Mouse (Mus musculus) left cerebral cortex, adult 8-10 months (tissue): Measurements from ENCODE around the gene Spef1. TPM values are rescaled to one million over a fixed set of nuclear protein-coding genes. Genes with fewer than 3 reads are reported as not detected.

Source experiments
- DNase-seq, 2 experiments: peaks; one replicate each; pipeline ENCODE4 v3.0.0; 2022; ENCODE audit warnings: low spot score in 2 of 2
- total RNA-seq, 4 experiments: library from RNA; stranded (reverse); gene quantifications; 2 replicates each; pipeline ENCODE4 v1.2.4; 2022

Spef1 gene
- total RNA-seq, 4 experiments from 2014 or later: 7.4 to 8.3 (median 8.1) TPM

DNA sequence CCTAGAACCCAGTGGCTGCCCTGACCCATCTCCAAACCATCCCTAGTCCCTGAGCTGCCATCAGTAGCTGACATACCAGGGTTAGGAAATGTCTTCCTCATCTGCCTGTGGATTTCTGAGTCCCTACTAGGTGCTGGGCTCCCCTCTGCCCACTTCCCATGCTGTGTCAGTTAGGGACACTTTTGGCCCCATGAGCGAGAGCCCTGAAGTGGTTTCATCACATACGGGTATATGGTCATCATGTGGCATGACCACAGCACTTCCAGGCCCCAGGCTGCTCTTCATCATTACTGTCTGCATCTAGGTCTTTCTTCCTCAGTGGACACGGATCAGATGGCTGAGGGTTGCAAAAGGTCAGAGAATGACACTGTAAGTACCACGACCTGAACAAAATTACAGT lies 19.7 kb upstream of the Spef1 start, which contains the start of gene Ap5s1:
Gene Ap5s1, plus strand, starts transcription at position 301 of the 400 bp plus-strand sequence.
- DNase-seq: no peak

DNA sequence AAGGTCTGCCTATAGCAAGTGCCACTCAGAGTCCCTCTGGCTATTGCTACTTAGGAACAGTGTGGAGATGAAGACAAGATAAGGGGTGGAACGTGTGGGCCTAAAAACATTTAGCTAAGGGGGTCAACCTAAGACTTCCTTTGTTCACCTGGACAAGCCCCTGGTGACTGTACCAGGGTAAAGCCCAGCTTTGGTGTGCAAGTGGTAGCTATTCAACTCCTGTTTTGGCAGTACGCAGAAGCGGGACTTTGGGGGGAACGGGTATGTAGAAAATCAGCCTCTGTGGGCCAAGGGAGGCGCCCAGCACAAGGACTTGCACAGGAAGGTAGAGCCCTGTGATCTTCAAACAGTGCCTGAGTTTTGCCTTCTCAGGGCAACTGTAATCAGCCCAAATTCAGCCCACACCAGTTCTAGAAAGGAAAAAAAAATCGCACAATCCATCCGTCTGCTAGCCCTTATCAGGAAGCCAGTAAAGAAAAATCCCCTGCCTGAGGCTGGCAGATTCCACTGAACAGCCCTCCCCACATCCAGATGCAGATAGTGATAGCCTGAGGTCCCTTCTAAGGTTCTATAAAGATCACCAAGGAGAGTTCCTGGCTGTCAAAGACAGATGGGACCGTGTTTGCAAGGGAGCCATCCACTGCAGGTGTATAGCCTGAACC lies 18.6 kb upstream of the Spef1 start:
- DNase-seq: no peak

DNA sequence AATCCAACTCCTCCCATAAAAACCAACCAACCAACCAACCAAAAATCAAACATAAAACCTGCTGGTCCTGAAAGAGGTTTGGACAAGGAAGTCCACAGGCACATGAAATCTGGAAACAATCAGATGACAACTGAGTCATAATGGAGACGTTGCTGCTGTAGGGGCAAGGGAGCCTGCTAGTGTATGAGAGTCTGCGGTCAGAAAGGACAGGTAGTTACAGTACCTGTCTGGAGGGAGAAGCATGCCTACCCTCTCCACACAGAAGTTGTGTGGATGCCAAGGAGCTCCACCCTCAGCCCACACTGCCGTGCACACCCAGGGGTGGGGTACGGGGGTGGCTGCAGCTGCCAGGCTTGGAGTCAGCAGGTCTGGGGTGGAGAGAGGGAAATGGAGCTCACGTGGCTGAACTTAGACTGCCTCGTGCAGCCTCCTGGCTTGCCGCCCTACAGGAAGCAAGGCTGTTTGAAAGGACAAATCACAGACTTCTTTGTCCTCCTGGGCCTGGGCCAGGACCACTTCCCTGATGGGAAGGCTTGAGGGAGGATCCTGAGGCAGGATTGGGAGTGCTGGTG lies 17.4 kb upstream of the Spef1 start:
- DNase-seq: peak; percentile 67 to 91

DNA sequence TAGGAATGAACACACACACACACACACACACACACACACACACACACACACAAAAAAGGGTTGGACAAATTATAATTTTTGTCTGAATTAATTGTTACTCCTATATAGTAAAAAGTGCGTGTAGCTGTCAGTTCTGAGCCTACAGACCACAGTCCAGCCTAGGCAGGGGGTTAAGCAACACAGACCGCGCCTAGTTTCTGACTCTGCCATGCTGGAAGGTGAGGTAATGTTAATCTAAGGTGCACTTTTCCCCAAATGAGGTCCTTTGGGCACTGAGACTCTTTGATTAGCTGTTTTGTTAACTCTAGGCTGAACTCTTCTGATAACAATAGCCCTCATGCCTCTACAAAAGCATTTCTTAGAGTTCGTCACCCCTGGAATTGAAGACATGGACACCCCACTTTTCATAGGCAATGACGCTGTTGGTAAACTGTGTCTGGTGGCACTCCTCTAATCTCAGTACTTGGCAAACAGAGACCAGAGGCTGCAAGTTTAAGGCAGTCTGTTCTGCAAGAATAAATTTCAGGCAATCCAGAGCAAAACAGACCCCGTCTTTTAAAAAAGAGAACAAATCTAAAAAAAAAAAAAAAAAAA lies 16.8 kb upstream of the Spef1 start:
- DNase-seq: no peak

DNA sequence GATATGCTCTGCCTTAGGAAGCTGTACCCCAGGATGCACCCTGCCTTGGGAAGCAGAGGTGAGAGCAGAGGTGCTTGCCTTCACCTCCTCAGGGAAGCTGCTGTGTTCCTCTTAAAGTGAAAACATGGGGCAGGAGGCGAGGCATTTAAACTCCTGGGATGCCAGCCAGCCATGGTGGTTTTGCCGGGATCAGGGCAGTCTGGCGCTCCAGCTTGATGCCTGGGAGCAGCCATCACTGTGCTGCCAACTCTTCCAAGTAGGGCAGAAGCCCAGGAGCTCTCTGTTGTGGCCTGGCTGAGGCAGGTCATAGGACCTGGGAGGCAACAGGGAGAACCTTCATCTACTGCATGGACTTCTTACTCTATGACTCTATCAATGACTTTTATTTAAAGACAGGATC lies 14.2 kb upstream of the Spef1 start:
- no peak for DNase-seq

DNA sequence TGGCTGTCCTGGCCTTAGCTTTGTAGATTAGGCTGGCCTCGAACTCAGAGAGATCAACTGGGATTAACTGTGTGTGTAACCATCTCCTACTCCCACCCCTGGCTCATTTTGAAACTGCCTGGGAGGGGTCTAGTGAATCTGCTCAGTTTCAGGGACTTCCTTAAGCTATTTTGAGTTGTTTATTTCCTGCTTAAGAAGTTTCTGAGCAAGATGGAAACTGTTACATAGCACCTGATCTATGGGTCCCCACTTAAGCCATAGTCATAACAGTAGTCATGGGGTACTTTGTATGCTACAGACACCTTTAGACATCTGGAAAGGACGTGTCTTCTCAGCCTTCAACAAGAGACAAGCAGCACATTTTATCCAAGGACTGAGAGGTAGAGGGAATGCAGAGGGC lies 13.6 kb upstream of the Spef1 start:
- no peak for DNase-seq

DNA sequence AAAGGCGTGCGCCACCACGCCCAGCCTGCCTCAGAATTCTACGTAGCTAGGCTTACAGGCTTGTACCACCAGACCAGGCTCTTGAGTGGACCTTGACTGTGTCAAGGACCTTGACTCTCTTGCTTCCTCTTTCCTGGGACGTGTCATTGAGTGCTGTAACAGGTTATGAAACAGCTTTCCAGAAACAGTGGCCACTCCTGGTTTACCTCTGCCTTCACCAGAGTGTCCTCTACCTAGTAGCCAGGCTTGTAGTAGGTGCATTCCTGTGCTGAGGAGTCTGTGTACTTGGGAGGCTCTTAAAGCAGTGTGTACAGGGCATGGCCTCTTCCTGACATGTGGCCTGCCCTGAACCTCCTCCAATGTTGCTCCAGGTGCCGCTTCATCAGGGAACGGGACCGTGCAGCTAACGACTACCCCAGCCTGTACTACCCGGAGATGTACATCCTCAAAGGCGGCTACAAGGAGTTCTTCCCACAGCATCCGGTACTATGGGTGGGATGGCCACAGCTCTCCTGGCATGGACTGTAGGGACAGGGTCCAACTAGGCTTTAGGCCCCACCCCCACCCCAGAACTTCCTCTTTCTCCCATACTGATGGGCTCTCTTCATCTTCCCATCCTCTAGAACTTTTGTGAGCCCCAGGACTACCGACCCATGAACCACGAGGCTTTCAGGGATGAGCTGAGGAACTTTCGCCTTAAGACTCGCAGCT lies 9.7 kb upstream of the Spef1 start:
- no peak for DNase-seq

DNA sequence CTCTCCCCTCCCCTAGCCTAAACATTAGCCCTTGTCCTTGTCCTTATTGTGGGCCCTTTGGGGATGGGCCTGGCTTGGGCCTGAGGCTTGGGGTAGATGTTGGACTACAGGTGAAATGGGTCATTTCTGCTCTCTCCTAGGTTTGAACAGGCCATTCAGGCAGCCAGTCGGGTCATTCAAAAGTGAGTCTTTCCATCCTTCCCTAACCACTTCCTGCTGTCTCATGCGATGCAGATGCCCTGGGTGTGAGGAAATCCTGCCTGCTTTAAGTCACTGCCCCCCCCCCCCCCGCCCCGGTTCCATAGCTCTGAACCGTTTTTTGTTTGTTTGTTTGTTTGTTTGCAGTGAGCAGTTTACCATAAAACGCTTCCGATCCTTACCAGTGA lies 3.9 kb upstream of the Spef1 start:
- DNase-seq: no peak

DNA sequence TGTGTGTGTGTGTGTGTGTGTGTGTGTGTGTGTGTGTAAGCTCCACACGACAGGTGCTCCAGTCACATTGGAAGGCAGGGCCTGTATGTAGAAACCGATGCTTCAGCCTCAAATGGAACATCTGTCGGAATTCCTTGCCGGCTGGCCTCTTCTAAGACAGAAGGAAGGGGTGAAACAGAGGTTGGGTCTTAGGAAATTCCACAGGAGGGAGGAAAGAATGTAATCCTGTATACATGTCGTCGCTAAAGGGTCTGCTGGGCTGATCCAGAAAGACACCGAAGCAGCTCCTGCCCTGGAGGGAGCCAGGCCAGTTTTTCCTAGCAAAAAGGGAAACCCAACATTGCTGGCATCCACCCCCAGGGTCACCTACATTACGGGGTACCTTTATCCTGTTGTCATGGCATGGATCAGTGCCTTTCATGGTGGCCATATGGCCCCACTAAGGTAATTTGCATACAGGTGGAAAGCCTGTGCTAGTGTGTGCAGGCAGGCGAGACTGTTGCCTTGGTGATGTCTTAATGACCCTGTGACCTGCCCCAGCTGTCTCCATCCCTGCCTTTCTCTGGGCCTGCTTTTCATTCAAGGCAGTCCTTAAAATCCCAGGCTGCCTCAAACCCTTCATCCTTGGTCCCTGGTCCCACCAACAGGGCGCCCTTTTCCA lies 3.4 kb upstream of the Spef1 start:
- no peak for DNase-seq

DNA sequence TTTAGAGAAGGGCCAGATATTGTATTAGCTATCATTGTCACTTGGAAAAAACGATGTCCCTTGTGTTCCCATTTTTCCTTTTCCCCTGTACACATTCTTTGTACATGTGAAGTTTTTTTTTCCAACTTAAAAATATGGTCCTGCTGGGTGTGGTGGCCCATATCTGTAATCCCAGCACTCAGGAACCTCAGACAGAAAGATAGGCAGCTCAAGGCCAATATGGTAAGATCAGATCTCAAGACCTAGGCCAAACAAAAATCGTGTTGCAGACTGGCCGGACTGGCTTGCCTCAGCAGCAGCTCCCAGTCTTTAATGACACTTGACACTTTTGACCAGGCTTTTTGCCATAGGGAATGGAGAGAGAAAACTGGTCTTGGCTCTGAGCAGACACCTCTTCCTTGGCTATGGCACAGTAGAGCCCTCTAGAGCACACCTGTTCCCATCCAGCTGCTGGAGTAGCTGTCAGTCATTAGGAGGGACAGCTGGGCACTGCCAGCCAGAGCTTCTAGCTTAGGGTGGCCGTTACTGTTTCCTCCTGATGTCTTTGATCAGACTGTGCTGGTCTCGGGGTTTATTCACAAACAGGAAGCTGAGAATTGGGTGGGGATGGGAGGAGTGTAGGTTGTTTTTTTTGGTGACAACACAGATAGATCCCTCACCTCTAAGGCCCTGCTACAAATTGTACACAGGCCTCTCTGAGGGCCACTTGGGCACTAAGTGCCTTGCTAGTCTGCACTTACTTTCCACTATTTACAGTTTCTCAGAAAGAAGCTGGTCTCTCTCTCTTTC lies 2.6 kb upstream of the Spef1 start:
- no peak for DNase-seq

DNA sequence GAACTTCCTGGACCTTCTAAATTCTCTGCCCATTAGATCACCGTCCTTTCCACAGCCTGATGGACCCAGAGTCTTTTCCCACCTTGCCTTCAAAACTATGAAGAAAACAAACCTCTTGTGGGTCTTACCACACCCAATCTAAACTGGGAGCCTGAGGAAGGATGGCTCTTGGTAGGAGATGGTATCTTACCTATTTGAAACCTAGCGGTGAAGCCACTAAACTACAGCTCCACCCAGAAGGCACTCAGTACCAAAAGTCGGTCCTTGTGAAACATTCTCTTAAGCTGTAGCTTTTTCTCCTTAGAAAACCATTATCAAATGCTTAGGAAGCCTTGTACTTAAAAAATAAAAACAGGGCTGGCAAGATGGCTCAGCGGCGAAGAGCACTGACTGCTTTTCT lies 1.2 kb upstream of the Spef1 start:
- no peak for DNase-seq

DNA sequence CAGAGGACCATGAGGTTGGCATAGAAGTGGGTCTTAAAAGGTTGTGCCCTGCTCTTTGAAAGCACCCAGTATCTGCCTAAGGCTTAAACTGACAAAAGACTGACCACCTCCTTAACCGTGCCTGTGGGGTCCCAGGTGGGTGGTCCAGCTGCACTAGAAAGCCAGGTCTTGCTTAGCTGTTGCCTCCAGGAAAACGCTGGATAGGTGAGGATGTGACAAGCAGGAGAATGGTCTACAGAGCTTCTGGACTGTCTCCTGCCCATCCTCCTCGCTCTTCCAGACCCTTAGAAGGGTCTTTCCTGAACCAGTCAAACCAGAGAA lies 480 bp upstream of the Spef1 start:
- no peak for DNase-seq

DNA sequence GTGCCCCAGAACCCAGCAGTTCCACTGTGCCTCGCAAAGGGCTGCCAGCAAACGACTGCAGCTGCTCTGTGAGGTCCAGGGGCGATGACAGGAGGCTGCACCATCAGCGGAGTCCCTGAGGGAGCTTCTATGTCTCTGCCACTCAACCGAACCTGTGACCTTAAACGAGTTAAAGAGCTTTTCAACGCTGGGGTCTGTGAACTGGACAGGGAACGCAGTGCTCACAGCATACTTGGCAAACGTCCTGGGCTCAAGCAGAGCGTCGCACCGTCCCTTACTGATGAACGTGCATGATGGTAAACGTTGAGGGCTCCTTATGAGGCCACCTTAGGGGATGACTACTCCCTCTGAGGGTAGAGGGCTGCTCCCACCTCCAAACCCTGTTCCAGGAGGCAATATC lies 739 bp downstream of the Spef1 start:
- DNase-seq: no peak

DNA sequence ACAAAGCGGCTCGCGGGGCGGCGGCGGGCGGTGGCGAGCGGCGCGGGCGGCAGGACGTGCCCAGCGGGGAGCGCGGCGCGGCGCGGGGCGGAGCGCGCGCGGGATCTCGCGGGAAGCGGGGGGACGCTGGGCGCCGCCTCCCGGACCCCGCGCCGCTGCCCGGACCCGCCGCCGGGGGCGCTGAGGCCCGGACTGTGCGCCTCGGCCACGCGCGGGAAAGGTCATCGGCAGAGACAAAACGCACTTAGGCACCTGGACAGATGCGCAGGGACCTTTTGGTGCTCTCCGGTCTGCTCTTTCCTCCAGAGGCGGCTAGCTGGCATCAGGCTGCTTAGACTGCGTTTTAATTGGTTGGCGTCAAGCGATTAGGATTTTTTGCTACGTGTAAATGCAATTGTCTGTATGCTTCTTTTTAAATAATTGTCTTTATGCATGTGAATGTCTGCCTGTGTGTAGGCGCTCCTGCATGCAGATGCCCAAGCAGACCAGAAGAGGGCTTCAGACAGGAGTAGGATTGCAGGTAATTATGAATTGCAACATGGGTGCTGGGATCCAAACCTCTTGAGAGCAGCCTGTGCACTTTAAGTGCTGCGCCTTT lies 7.0 kb downstream of the Spef1 start, which contains the start of gene Cenpb:
Gene Cenpb, minus strand, starts transcription at position 78 of the 598 bp plus-strand sequence.
- peak; percentile 73 to 77 for DNase-seq

DNA sequence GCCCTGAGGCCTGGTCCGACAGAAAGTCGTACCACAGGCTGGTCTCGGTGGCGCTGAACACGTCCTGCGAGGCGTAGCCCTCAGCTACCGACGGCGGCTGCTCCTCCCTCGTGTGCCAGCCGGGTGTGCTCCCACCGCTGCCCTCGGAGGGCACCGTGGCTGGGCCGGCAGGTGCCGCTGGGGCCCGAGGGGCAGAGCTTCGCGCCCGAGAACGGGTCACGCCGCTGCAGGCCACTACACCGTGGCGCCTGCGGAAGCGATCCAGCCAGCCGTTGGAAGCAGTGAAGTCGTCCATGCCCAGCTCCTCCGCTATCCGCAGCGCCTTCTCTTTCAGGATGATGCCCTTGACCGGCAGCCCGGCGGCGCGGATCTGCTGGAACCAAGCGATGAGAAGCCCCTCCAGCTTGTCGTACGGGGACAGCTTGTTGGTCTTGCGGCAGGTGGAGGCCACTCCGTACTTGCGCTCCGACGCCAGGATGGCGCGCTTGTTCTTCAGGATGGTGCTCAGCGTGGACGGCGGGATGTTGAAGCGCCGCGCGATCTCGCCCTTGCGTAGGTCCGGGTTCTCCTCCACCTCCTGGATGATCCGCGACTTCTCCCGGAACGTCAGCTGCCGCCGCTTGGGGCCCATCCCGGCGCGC lies 7.7 kb downstream of the Spef1 start:
- DNase-seq: peak; percentile 58 to 66

DNA sequence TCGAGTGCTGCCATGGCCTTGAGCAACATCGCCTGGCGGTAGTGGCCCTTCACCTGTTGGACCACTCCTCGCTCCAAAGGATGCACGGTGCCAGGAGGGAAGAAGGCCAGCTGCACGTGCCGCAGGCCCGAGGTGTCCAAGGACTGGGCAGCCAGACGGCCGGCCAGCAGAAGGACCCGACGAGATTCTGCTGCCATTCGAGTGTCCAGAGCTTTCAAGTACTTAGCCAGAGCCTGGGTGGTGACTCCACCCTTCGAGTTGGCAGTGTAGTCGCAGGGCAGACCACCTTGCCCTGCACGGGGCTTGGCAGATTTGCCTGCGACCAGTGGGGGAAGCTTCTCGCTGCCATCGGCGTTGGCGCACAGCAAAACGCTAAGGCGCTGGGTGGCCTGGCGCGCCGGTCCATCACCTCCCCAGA lies 8.2 kb downstream of the Spef1 start:
- no peak for DNase-seq

DNA sequence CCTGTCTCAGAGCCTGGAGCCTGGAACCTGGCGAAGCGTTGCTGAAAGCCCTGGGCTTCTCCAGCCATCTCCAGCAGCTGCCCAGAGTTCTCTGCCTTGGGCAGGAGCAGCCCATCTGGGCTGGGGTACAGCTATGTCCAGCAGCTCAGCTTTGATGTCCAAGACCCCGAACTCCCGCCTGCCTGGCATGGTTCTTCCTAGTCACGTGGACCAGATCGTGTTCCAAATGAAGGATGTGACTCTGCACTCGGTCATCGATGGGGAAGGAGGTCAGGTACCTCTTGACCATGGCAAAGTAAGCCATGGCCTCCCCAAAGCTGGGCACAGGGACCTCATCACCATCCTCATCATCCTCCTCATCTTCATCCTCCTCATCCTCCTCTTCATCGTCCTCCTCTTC lies 9.2 kb downstream of the Spef1 start:
- no peak for DNase-seq

DNA sequence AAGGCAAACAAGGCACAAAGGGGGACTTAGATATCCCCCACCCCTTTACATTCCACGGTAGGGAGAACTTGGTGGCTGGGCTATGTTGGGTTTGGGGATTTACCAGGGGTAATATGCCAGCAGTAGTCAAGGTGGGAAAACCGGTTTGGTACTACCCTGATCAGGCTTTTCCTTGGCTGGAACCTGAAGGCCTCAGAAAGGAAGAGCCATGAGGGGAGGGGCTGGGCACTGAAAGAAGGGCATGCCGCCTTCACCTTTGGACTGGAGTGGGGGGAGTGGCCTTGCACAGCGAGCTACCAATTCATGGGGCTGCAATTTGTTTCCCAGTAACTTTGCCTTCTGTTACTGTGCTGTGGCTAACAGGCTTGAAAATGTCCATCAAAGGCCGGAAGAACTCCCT lies 10.6 kb downstream of the Spef1 start:
- no peak for DNase-seq

DNA sequence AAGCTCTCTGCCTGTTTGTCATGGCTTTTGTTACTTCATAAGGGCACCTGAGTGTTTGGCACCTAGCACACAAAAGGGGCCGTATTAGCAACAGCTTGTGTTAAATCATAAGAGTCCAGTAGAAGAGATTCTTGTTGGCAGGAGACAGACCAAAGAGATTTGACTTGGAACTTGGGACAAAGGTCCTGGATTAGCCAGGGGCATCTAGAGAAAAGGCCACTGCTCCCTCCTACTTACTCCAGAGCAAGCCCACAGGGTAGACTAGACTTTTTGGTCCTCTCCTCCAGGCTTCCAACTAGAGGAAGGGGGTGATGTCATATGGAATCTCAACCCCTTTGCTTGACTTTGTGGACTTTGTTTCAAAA lies 11.2 kb downstream of the Spef1 start:
- no peak for DNase-seq

DNA sequence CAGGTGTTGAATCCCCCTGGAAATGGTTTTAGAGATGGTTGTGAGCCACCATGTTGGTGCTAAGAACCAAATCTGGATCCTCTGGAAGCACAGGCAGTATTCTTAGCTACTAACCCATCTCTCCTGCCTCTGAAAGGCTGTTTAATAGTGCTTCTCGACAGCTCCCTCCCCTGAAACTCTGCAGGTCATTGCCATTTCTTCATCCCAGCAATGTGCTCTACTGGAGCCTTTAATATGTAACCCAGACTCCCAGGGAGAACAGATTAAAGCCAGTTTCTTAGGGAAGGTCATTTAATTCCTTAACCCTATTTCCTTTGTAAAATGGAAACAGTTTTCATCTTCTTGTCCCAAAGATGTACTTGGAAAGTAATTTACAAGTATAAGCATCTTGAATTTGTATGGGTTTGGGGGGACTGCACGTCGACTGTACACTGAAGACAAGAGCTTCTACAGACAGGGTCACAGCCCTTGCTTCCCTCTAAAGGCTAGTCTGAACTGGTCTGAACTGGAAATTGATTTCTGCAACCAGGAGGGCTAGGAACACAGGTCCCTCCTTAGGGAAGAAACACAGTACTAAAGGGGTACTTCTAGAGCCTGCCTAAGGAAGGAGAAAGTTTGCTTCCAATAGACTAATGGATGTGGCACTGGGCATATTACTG lies 11.7 kb downstream of the Spef1 start:
- no peak for DNase-seq
